Mouse (Mus musculus): ENCODE results near the gene Rcn3.
A peak's percentile ranks its signal among the peaks of the same experiment; 100 is the strongest.

- TF ChIP-seq POLR2A (IDR thresholded peaks at IDR 0.05; ENCODE audit: insufficient read length, low read depth) (no peak), TCF12 (IDR thresholded peaks at IDR 0.05; ENCODE audit: insufficient read depth, poor library complexity, severe bottlenecking) (no peak), E2F4 (IDR thresholded peaks at IDR 0.05; ENCODE audit: insufficient read depth) (no peak), USF1 (IDR thresholded peaks at IDR 0.05; ENCODE audit: low read depth) (no peak), MAX (IDR thresholded peaks at IDR 0.05; ENCODE audit: low read depth) (no peak), CEBPB (IDR thresholded peaks at IDR 0.05; ENCODE audit: insufficient read depth, poor library complexity, severe bottlenecking) (peak; percentile 85), SRF (IDR thresholded peaks at IDR 0.05; ENCODE audit: control insufficient read depth, insufficient read length, low read depth) (no peak), TCF3 (IDR thresholded peaks at IDR 0.05; ENCODE audit: insufficient read length, low read depth) (no peak), POLR2AphosphoS2 (IDR thresholded peaks at IDR 0.05; ENCODE audit: insufficient read length, low read depth) (peak; percentile 88), MYOG (IDR thresholded peaks at IDR 0.05; ENCODE audit: control insufficient read depth in 1 of 3, insufficient read depth in 1 of 3, insufficient read length in 2 of 3, low read depth in 2 of 3) (no peak)
Measured at GRCm38 (mm10) chr7:45079856-45080255, 12.2 kb downstream of the Rcn3 start.

All from myocyte (in vitro differentiated cells).